ENCODE assay signal across 8 mouse cellular contexts in genomic region chr15:82346580-82347302, GRCm38 (mm10). TPM values are rescaled to one million over a fixed set of nuclear protein-coding genes. Genes with fewer than 3 reads are reported as not detected.
DNase-seq lines count a peak whose midpoint lies in the region; ATAC-seq and TF ChIP-seq lines count a peak whose summit lies in the region.

No protein-coding gene starts in this region.

- peak overlapping the region; percentile 73 for H3K4me3 ChIP-seq in kidney, embryonic 16.5 days (ENCODE audit: low read length)
- H3K4me3 ChIP-seq in brown adipose tissue, adult 24 weeks (ENCODE audit: insufficient read depth, low read depth, low read length) = peak overlapping the region; percentile 70
- H3K4me3 ChIP-seq in hindbrain, embryonic 16.5 days (ENCODE audit: low read length) = peak overlapping the region; percentile 72
- H3K4me3 ChIP-seq in myocyte = peak overlapping the region; percentile 42

- no peak for TF ChIP-seq POLR2A in myocyte (IDR thresholded peaks at IDR 0.05; ENCODE audit: insufficient read length, low read depth)

- H3K27me3 ChIP-seq in kidney, embryonic 16.5 days (ENCODE audit: insufficient read depth, low read length) = no peaks in the 10 kb centered on the region
- H3K27me3 ChIP-seq in hindbrain, embryonic 16.5 days (replicated peaks; ENCODE audit: control insufficient read depth, insufficient read depth, low read length) = no peaks in the 10 kb centered on the region
- no peaks in the 10 kb centered on the region for H3K27me3 ChIP-seq in myocyte (ENCODE audit: control insufficient read depth, insufficient read depth, insufficient read length)

- peak overlapping the region; percentile 90 for H3K27ac ChIP-seq in kidney, embryonic 16.5 days (ENCODE audit: low read length)
- H3K27ac ChIP-seq in brown adipose tissue, adult 24 weeks (replicated peaks; ENCODE audit: low read depth, low read length) = peak overlapping the region; percentile 63
- H3K27ac ChIP-seq in hindbrain, embryonic 16.5 days (ENCODE audit: low read depth, low read length) = peak overlapping the region; percentile 91

- no peaks in the 10 kb centered on the region for H3K9me3 ChIP-seq in kidney, embryonic 16.5 days (ENCODE audit: low read length)
- no peaks in the 10 kb centered on the region for H3K9me3 ChIP-seq in hindbrain, embryonic 16.5 days (ENCODE audit: control insufficient read depth, low read length)

- H3K9ac ChIP-seq in kidney, embryonic 16.5 days (replicated peaks; ENCODE audit: low read length) = peak overlapping the region; percentile 86
- H3K9ac ChIP-seq in hindbrain, embryonic 16.5 days (ENCODE audit: low read depth, low read length) = peak overlapping the region; percentile 51

- no peak for ATAC-seq in kidney, embryonic 16.5 days (ENCODE audit: low FRiP score, low TSS enrichment)
- ATAC-seq in hindbrain, embryonic 16.5 days = no peak

- peaks cover 23% of the 10 kb centered on the region for H3K4me1 ChIP-seq in kidney, embryonic 16.5 days (ENCODE audit: insufficient read depth, low read length)
- H3K4me1 ChIP-seq in brown adipose tissue, adult 24 weeks (ENCODE audit: control insufficient read depth, insufficient read depth, insufficient read length, low read length) = peaks cover 8% of the 10 kb centered on the region
- H3K4me1 ChIP-seq in hindbrain, embryonic 16.5 days (ENCODE audit: control insufficient read depth, insufficient read depth, low read depth, low read length) = peaks cover 14% of the 10 kb centered on the region

- peaks cover 32% of the 10 kb centered on the region for H3K36me3 ChIP-seq in kidney, embryonic 16.5 days (ENCODE audit: insufficient read depth, low read length)
- peaks cover 23% of the 10 kb centered on the region for H3K36me3 ChIP-seq in hindbrain, embryonic 16.5 days (ENCODE audit: control insufficient read depth, insufficient read depth, low read length)
- peaks cover 34% of the 10 kb centered on the region for H3K36me3 ChIP-seq in myocyte (ENCODE audit: control insufficient read depth, insufficient read depth)

- DNase-seq in kidney, postnatal 10 days = no peak
- no peak for DNase-seq in layer of hippocampus, adult 9-10 months (ENCODE audit: low spot score)
- no peak for DNase-seq in embryo, embryonic 10.5 days (ENCODE audit: low spot score)
- no peak for DNase-seq in gastrocnemius, postnatal 4 days (ENCODE audit: low spot score in 2 of 2)

- peak overlapping the region; percentile 7 for H3ac ChIP-seq in myocyte (ENCODE audit: control insufficient read depth, insufficient read length)

- peaks cover 32% of the 10 kb centered on the region for H3K79me2 ChIP-seq in myocyte (ENCODE audit: control insufficient read depth, insufficient read depth)

- WGBS in kidney, embryonic 16.5 days = 41% methylated on average over 14 of the region's 14 CpGs
- 59% methylated on average over 14 of the region's 14 CpGs for WGBS in hindbrain, embryonic 16.5 days

- H3K4me2 ChIP-seq in kidney, embryonic 16.5 days (replicated peaks; ENCODE audit: low read depth, low read length) = peak overlapping the region; percentile 87
- peak overlapping the region; percentile 70 for H3K4me2 ChIP-seq in hindbrain, embryonic 16.5 days (ENCODE audit: low read length)
- peak overlapping the region; percentile 98 for H3K4me2 ChIP-seq in myocyte (ENCODE audit: low read depth)

TF ChIP-seq in myocyte, 11 proteins besides CTCF, POLR2A, EP300 and RAD21:
- TF ChIP-seq MAX (IDR thresholded peaks at IDR 0.05; ENCODE audit: low read depth) (no peak), E2F4 (IDR thresholded peaks at IDR 0.05; ENCODE audit: insufficient read depth) (no peak), TCF12 (IDR thresholded peaks at IDR 0.05; ENCODE audit: insufficient read depth, poor library complexity, severe bottlenecking) (no peak), CEBPB (IDR thresholded peaks at IDR 0.05; ENCODE audit: insufficient read depth, poor library complexity, severe bottlenecking) (no peak), MYOG (IDR thresholded peaks at IDR 0.05; ENCODE audit: control insufficient read depth in 1 of 3, insufficient read depth in 1 of 3, insufficient read length in 2 of 3, low read depth in 2 of 3) (no peak), TCF3 (IDR thresholded peaks at IDR 0.05; ENCODE audit: insufficient read length, low read depth) (no peak), SRF (IDR thresholded peaks at IDR 0.05; ENCODE audit: control insufficient read depth, insufficient read length, low read depth) (no peak), MYOD1 (IDR thresholded peaks at IDR 0.05; ENCODE audit: control insufficient read depth in 1 of 3, insufficient read length in 2 of 3, low read depth in 2 of 3) (no peak), USF1 (IDR thresholded peaks at IDR 0.05; ENCODE audit: low read depth) (no peak), REST (IDR thresholded peaks at IDR 0.05; ENCODE audit: insufficient read depth, insufficient read length) (no peak), POLR2AphosphoS2 (IDR thresholded peaks at IDR 0.05; ENCODE audit: insufficient read length, low read depth) (no peak)

RNA-seq across cellular contexts. Expression of gene Ndufa6, which starts 7.4 kb away (rescaled TPM):
- 415 and 434 TPM in 2 replicates for polyA plus RNA-seq in kidney, embryonic 16.5 days (2015; fragmentation: Nextera tagmentation; extraction: Ambion mirVana)
- 2,100 and 2,481 TPM in 2 replicates for polyA plus RNA-seq in brown adipose tissue, adult 24 weeks (2012; ENCODE audit: insufficient read depth, insufficient read length, missing spikeins)
- polyA plus RNA-seq in hindbrain, embryonic 16.5 days (2015; fragmentation: Nextera tagmentation; extraction: Ambion mirVana) = 345 and 392 TPM in 2 replicates
- polyA plus RNA-seq in myocyte (2012; fragmentation: generic; extraction: Trizol) = 517 TPM
- total RNA-seq in gastrocnemius, postnatal 4 days (2021) = 100 to 1,000 TPM; 306 to 308 TPM

RNA-seq across cellular contexts. Expression of gene Smdt1, which starts 8.0 kb away (rescaled TPM):
- 319 and 325 TPM in 2 replicates for polyA plus RNA-seq in kidney, embryonic 16.5 days (2015; fragmentation: Nextera tagmentation; extraction: Ambion mirVana)
- 420 and 432 TPM in 2 replicates for polyA plus RNA-seq in brown adipose tissue, adult 24 weeks (2012; ENCODE audit: insufficient read depth, insufficient read length, missing spikeins)
- polyA plus RNA-seq in hindbrain, embryonic 16.5 days (2015; fragmentation: Nextera tagmentation; extraction: Ambion mirVana) = 354 and 397 TPM in 2 replicates
- polyA plus RNA-seq in myocyte (2012; fragmentation: generic; extraction: Trizol) = 665 TPM
- 100 to 1,000 TPM; 135 to 144 TPM for total RNA-seq in gastrocnemius, postnatal 4 days (2021)

RNA-seq across cellular contexts. Expression of gene Pheta2, which starts 8.0 kb away (rescaled TPM):
- 10.4 and 12.5 TPM in 2 replicates for polyA plus RNA-seq in kidney, embryonic 16.5 days (2015; fragmentation: Nextera tagmentation; extraction: Ambion mirVana)
- 0.52 and 1.5 TPM in 2 replicates for polyA plus RNA-seq in brown adipose tissue, adult 24 weeks (2012; ENCODE audit: insufficient read depth, insufficient read length, missing spikeins)
- polyA plus RNA-seq in hindbrain, embryonic 16.5 days (2015; fragmentation: Nextera tagmentation; extraction: Ambion mirVana) = 1.6 and 2.1 TPM in 2 replicates
- polyA plus RNA-seq in myocyte (2012; fragmentation: generic; extraction: Trizol) = 0.05 TPM
- 10 to 100 TPM in 1 of 2 experiments, 1 to 10 TPM in 1; 8.7 to 10.9 TPM for total RNA-seq in gastrocnemius, postnatal 4 days (2021)

RNA-seq across cellular contexts. Expression of gene Naga, which starts 8.0 kb away (rescaled TPM):
- 81.9 and 87.4 TPM in 2 replicates for polyA plus RNA-seq in kidney, embryonic 16.5 days (2015; fragmentation: Nextera tagmentation; extraction: Ambion mirVana)
- polyA plus RNA-seq in brown adipose tissue, adult 24 weeks (2012; ENCODE audit: insufficient read depth, insufficient read length, missing spikeins) = 13.1 and 13.8 TPM in 2 replicates
- 32.8 and 32.9 TPM in 2 replicates for polyA plus RNA-seq in hindbrain, embryonic 16.5 days (2015; fragmentation: Nextera tagmentation; extraction: Ambion mirVana)
- 53.2 TPM for polyA plus RNA-seq in myocyte (2012; fragmentation: generic; extraction: Trizol)
- 10 to 100 TPM; 42.0 to 44.4 TPM for total RNA-seq in gastrocnemius, postnatal 4 days (2021)

RNA-seq across cellular contexts. Expression of gene Cyp2d22, which starts 33.3 kb away (rescaled TPM):
- 18.2 and 21.1 TPM in 2 replicates for polyA plus RNA-seq in kidney, embryonic 16.5 days (2015; fragmentation: Nextera tagmentation; extraction: Ambion mirVana)
- polyA plus RNA-seq in brown adipose tissue, adult 24 weeks (2012; ENCODE audit: insufficient read depth, insufficient read length, missing spikeins) = 29.8 and 37.1 TPM in 2 replicates
- 3.3 TPM in 2 replicates for polyA plus RNA-seq in hindbrain, embryonic 16.5 days (2015; fragmentation: Nextera tagmentation; extraction: Ambion mirVana)
- polyA plus RNA-seq in myocyte (2012; fragmentation: generic; extraction: Trizol) = 2.4 TPM
- 10 to 100 TPM; 17.3 to 17.9 TPM for total RNA-seq in gastrocnemius, postnatal 4 days (2021)
